Mouse (Mus musculus) ES-E14 (cell line): ENCODE results near the gene Cdhr2. TPM values are rescaled to one million over a fixed set of nuclear protein-coding genes. Genes with fewer than 3 reads are reported as not detected.

Experiments
- DNase-seq: peaks from one replicate; pipeline ENCODE4 v3.0.0-alpha.2; 2013; ENCODE audit warnings: low read depth, low spot score
- H3K27ac ChIP-seq: 2 replicates; pipeline ENCODE4 v1.5.1; 2012; ENCODE audit warnings: low read depth, mild to moderate bottlenecking, low read length, moderate library complexity, mixed read lengths; ENCODE audit not compliant: poor library complexity, insufficient read depth, severe bottlenecking
- H3K36me3 ChIP-seq: 2 replicates; pipeline ENCODE4 v1.6.1; 2012; ENCODE audit warnings: mild to moderate bottlenecking, low read length, moderate library complexity, mixed read lengths; ENCODE audit not compliant: control insufficient read depth, poor library complexity, insufficient read depth, severe bottlenecking
- H3K4me1 ChIP-seq, 2 experiments: fragments of 150-350 bp in 1 of 2; sonication (generic) in 1 of 2; 2 replicates each; pipeline ENCODE4 v1.6.1; 2012; ENCODE audit warnings: low read length in 2 of 2, mild to moderate bottlenecking in 1 of 2, mixed read lengths in 1 of 2; ENCODE audit not compliant: control insufficient read depth in 2 of 2, insufficient read depth in 2 of 2, poor library complexity in 1 of 2
- H3K4me3 ChIP-seq, 2 experiments: fragments of 150-350 bp in 1 of 2; sonication (generic) in 1 of 2; 2 replicates each; pipeline ENCODE4 v1.5.1; 2012; ENCODE audit warnings: low read length in 2 of 2, low read depth in 1 of 2, mild to moderate bottlenecking in 1 of 2, mixed read lengths in 1 of 2; ENCODE audit not compliant: insufficient read depth in 1 of 2, poor library complexity in 1 of 2, severe bottlenecking in 1 of 2
- H3K9ac ChIP-seq: 2 replicates; pipeline ENCODE4 v1.6.1; 2012; ENCODE audit warnings: low read depth, mild to moderate bottlenecking, low read length, mixed read lengths; ENCODE audit not compliant: poor library complexity, insufficient read depth, severe bottlenecking
- H3K9me3 ChIP-seq: fragments of 150-350 bp; sonication (generic); 2 replicates; pipeline ENCODE4 v1.6.1; 2012; ENCODE audit warnings: low read depth, mild to moderate bottlenecking, low read length; ENCODE audit not compliant: control insufficient read depth, insufficient read depth
- CHD2 ChIP-seq: IDR thresholded peaks from 2 replicates; pipeline ENCODE4 v1.6.1; 2014; ENCODE audit warnings: mild to moderate bottlenecking, low read depth, low read length, inconsistent platforms
- HCFC1 ChIP-seq: IDR thresholded peaks from 2 replicates; pipeline ENCODE4 v1.6.1; 2012; ENCODE audit warnings: low read length, inconsistent platforms, borderline replicate concordance; ENCODE audit not compliant: insufficient read depth
- MAFK ChIP-seq: IDR thresholded peaks from 2 replicates; pipeline ENCODE4 v1.6.1; 2014; ENCODE audit warnings: mild to moderate bottlenecking, low read depth, low read length, inconsistent platforms; ENCODE audit not compliant: insufficient read depth
- ZC3H11A ChIP-seq: IDR thresholded peaks from 2 replicates; pipeline ENCODE4 v1.6.1; 2012; ENCODE audit warnings: low read depth, mild to moderate bottlenecking, inconsistent platforms, low read length, borderline replicate concordance
- ZNF384 ChIP-seq: IDR thresholded peaks from 2 replicates; pipeline ENCODE4 v1.6.1; 2012; ENCODE audit warnings: low read depth, low read length, inconsistent platforms
- in situ Hi-C, 2 experiments: fragments of 600-800 bp; cut with MboI; formaldehyde crosslinking; loops; one replicate each; pipeline ENCODE4 v1.15.1; 2025; ENCODE audit warnings: low sequenced_read_pairs in 2 of 2, inconsistent platforms in 1 of 2; ENCODE audit not compliant: unreplicated experiment in 2 of 2
- total RNA-seq: library from RNA; depleted of rRNA; stranded (reverse); fragments of 300-350 nt; gene quantifications from 2 replicates; pipeline ENCODE4 v1.2.3, GENCODE M21; 2012

The Cdhr2 gene
- total RNA-seq, 1 experiment: 0.31 TPM

DNA sequence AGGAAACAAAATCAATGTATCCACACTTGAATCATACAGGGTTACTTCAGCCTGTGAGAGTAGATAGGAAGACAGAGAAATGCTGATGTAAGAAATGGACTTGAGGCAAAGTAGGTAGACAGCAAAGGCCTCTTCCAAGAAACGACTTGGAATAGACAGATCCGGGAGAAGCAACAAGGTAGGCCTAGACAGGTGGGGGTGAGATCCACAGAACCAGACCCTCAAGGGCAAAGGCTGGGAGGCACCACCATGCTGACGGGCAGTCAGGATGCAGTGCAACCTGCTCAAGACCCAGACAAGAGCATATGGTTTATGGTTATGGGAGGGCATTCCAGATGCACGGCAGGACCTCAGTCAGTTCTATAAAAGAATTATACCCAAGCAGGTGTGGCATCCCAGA is 65.8 kb downstream of the Cdhr2 start:
- TF ChIP-seq MAFK: no peak
- TF ChIP-seq ZNF384: no peak
- no peak for TF ChIP-seq HCFC1
- no peak for TF ChIP-seq ZC3H11A
- TF ChIP-seq CHD2: no peak
- no peak for DNase-seq
- Histone ChIP-seq H3K36me3 (no peaks in the 10 kb centered on the region), H3K9me3 (peaks cover 4% of the 10 kb centered on the region; the same call in 1 of the 2 replicates), H3K9ac (no peak overlapping the region), H3K4me3 (no peak overlapping the region), H3K27ac (no peak overlapping the region; the same call in 1 of the 2 replicates), H3K4me1 (peaks cover 0 to 7% of the 10 kb centered on the region in 2 experiments; a peak in 1 of 4 replicates)
- in situ Hi-C loops: no loop called here

DNA sequence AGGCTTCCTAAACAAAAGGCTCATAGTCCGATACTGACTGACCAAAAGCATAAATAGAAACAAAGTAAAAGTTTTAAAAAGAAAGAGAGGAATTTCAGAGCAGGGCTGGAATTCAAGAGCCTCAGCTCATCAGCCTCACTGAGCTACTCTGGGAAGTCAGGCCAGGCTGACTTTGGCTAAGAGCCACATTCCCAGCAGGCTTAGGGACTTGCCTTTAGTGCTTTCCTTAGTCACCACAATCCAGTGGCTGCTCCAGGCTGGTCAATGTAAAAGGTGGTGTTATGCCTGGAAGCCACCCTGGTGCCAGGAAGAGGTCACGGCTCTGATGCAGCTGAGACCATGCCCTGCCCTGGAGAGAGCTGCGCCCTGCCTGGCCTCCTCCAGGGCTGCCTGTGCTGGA is 79.3 kb downstream of the Cdhr2 start:
- no peak for DNase-seq
- no peak overlapping the region for H3K4me3 ChIP-seq
- no peak for TF ChIP-seq ZC3H11A
- no peak for TF ChIP-seq CHD2
- no peak for TF ChIP-seq HCFC1
- no peak for TF ChIP-seq MAFK
- no peak for TF ChIP-seq ZNF384
- H3K36me3 ChIP-seq: no peaks in the 10 kb centered on the region
- peaks cover 8% of the 10 kb centered on the region; the same call in 1 of the 2 replicates for H3K9me3 ChIP-seq
- H3K4me1 ChIP-seq: peaks cover 0 to 13% of the 10 kb centered on the region in 2 experiments; a peak in 2 of 4 replicates
- in situ Hi-C loops: no loop called here
- H3K27ac ChIP-seq: no peak overlapping the region
- no peak overlapping the region for H3K9ac ChIP-seq

DNA sequence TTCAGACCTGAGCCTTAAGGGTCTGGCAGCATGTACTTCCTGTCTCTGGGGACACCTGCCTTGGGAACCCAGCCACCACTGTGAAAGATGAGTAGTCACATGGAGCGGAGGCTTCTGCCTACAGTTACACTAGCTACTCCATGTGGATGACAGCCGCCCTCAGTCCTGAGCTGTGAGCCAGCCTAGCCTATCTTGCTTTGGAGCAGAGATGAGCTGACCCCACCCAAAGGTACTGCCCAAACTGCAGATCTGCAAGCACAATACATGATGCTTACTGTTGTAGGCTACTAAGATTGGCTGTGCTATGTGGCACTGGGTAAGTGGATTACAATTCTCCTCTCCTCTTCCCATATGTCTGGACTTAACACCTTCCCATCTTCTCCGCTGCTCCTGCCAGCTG is 79.8 kb downstream of the Cdhr2 start:
- H3K9ac ChIP-seq: no peak overlapping the region
- in situ Hi-C loops: no loop called here

DNA sequence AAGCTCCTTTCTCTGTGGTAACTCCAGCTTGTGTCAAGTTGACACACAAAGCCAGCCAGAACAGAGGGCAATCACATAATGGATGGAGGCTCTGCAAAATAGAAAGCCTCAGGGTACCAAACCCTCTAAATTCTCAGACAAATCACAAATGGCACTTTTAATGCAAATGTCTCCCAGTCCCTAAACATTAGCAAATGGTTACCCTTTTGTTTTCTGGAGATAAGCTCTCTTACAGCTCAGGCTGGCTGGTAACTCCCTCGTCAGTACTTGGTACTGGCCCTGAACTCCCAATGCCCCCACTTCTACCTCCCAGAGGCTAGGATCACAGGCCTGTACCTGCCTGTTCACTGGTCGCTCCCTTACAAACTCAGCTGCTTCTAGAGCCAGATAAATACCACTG is 82.0 kb downstream of the Cdhr2 start:
- no peak overlapping the region for H3K4me3 ChIP-seq
- DNase-seq: peak; percentile 61
- no peaks in the 10 kb centered on the region for H3K36me3 ChIP-seq

More for the DNA sequence above, 79.8 kb downstream of the Cdhr2 start:
- no peaks in the 10 kb centered on the region for H3K36me3 ChIP-seq
- H3K9me3 ChIP-seq: peaks cover 5% of the 10 kb centered on the region; the same call in 1 of the 2 replicates
- H3K4me1 ChIP-seq: peaks cover 0 to 13% of the 10 kb centered on the region in 2 experiments; a peak in 2 of 4 replicates
- no peak overlapping the region for H3K4me3 ChIP-seq
- DNase-seq: no peak
- H3K27ac ChIP-seq: no peak overlapping the region
- TF ChIP-seq ZC3H11A (no peak), MAFK (no peak), ZNF384 (no peak), CHD2 (no peak), HCFC1 (no peak)

More for the DNA sequence above, 82.0 kb downstream of the Cdhr2 start:
- Histone ChIP-seq H3K4me1 (peaks cover 0 to 13% of the 10 kb centered on the region in 2 experiments; a peak in 2 of 4 replicates), H3K9ac (no peak overlapping the region), H3K27ac (no peak overlapping the region), H3K9me3 (no peaks in the 10 kb centered on the region)
- TF ChIP-seq CHD2 (no peak), ZC3H11A (no peak), ZNF384 (no peak), HCFC1 (no peak), MAFK (no peak)
- in situ Hi-C loops: no loop called here
